Mouse (Mus musculus): ENCODE data around the gene Lhfpl2. TPM values are rescaled to one million over a fixed set of nuclear protein-coding genes. Genes with fewer than 3 reads are reported as not detected.

Lhfpl2 gene
- total RNA-seq, 2 experiments from 2014 or later, result 39.5 to 46.2 TPM

DNA sequence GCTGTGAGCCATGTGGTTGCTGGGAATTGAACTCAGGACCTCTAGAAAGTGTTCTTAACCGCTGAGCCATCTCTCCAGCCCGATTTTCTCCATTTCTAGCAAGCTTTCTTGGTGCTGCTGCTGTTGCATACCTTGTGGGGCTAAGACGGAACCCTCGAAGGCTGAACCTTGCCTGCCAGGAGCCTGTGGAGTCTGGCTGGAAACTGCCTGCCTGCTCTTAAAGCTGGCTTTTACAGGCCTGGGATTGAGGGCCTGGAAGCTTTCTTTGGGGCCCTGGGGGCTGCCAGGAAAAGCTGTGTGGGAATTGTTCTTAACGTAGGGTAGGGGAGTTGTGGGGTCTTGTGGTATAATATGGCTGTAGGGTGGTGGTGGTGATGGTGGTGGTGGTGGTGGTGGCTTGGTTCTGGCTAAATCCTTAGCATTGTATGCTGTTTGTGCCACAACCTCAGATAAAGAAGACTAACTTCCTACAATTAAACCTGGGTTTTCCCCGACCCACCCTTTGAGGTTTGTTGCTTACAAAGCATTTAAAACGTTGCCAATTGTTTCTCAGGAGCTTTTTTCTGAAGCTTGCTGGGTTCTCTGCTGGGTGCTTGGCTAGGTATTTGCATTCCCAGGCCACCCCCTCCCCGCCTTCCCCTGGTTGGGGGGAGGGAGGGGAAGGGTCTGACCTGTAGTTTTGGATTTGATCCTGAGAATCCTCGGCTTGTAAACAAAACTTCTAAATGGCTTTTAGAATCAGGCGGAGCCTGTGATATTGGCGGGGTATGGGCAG is 7.9 kb downstream of the Lhfpl2 start:
- no peak for DNase-seq (ENCODE audit: low spot score in 2 of 2)

GRCm38 (mm10) chr13:94066626-94067275 is 9.2 kb downstream of the Lhfpl2 start:
- no peak for DNase-seq (ENCODE audit: low spot score in 2 of 2)

DNA sequence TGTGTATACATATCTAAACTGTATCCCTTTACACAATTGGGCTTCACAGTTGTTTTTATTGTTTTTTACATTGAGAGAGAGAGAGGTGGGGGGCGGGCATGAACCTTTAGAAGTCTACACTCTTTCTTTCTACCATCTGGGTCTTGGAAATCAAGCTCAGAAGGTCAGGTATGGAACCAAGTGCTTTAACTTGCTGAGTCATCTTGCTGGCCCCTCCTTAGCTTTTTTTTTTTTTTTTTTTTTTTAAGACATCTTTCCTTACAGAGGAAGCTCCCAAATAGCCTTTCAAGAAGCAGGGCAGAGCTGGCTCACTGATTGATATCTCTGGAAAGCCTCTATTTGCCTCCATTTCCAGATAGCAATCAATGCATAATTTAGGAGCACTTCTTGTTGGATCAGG is 10.7 kb downstream of the Lhfpl2 start:
- no peak for DNase-seq (ENCODE audit: low spot score in 2 of 2)

DNA sequence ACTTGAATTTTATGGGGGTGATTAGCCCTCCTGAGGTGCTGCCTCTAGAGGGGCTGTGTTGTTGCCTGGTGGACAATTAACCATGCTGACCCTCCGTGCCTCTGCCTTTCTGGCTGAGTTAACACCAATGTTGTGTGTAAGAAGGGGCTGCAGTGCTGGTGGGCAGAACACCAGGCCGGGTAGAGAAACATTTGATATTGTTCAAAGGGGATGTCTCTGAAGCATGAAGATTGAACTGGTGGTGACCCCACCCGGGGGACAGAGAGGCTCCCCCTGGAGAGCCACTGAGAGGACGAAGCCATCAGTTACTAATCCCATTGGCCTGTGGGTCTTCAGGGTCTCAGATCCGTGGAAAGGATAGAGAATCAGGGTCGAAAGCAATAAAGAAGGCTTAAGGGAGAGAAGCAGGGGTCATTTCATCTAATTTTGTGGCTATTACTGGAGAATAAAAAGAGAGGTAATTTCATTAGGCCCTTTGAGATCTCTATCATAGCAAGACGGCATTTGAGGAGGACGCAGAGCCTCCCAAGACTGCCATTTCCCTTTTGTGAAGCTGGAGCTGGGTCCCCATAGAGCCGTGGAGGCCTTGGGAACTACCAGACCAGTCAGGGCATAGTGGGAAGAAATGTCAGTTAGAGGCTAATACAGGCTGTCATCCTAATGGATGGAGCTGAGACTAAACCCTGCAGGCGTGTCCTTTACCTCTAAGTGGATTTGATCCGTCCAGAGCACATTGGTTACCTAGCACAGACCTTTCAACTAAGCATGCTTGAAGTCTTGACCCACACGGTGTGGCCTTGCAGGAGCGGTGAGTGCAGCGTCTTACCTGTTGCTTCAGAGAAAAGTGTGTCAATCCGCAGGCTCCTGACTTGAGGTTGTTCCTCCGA is 12.1 kb downstream of the Lhfpl2 start:
- no peak for DNase-seq (ENCODE audit: low spot score in 2 of 2)

- DNase-seq (ENCODE audit: low spot score in 2 of 2), result no peak
These were observed 12.7 kb downstream of the Lhfpl2 start for GRCm38 (mm10) chr13:94070308-94070619.

GRCm38 (mm10) chr13:94070927-94071326 is 13.3 kb downstream of the Lhfpl2 start:
- no peak for DNase-seq (ENCODE audit: low spot score in 2 of 2)

DNA sequence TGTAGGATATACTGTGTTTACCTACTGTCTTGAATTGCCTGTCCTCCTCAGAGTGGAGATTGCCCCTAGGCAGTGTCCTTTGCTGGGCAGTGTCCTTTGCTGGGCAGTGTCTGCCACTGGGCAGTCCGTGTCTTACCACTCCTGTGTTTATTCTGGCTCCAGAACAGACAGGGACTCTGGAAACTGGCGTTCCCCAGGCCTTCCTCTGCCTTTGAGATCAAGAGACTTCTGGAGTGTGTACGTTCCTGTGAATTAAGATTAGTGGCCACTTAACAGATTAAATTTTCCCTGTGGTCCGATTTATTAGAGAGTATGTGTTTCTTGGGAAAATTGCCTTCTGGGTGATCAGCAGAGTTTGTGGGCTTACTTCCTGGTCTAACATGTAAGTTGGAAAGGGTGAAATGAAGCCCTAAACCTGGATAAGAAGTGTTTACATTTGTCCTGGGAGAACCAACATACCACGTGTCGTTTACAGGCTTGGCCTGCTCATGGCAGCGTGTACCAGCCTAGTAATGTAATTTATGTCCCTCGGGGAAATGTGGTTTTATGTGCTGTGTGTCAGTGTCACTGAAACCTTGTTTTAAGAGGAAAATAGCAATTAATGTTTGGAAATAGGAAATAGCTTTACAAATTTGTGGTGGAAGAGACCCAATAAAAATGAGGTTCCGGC is 15.6 kb downstream of the Lhfpl2 start:
- no peak for DNase-seq (ENCODE audit: low spot score in 2 of 2)

DNA sequence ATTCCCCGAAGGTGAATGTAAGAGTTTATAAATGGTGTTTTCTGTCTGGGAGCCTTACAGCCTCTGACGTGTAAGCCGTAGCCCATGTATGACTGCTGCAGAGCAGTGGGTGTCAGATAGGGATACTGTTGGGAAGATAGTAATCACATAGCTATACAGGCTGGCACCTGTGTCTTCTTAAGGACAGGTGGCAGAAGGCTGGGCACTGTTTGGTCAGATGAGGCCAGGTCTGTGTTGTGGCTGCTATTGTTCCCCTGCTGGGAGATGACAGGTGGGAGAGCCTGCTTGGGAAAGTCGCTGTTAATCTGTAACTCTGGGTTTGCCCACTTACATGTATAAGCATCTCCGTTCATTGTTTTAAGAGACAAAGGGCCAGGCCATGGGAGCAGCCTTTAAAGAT is 16.1 kb downstream of the Lhfpl2 start:
- no peak for DNase-seq (ENCODE audit: low spot score in 2 of 2)

DNA sequence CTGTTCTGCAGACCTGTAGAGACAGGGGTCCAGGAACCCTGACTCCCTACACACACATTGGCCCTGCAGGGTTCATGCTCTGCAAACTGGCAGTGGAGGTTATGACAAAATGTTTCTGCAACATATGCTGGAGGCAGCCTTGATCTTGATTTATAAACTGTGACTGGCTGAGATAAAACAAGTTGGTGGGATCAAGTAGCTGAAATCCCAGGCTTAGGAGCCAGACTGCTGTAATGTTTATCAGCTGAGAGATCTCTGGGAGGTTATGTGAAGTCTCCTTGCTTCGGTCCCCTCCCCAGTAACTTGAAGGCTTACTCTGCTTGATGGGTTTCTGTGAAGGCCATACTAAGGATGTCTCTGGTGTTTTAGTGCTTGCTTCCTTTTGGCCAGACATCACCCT is 17.6 kb downstream of the Lhfpl2 start:
- DNase-seq (ENCODE audit: low spot score in 2 of 2), result no peak

- DNase-seq (ENCODE audit: low spot score in 2 of 2), result no peak
These were observed 19.8 kb downstream of the Lhfpl2 start for GRCm38 (mm10) chr13:94077136-94078018.

DNA sequence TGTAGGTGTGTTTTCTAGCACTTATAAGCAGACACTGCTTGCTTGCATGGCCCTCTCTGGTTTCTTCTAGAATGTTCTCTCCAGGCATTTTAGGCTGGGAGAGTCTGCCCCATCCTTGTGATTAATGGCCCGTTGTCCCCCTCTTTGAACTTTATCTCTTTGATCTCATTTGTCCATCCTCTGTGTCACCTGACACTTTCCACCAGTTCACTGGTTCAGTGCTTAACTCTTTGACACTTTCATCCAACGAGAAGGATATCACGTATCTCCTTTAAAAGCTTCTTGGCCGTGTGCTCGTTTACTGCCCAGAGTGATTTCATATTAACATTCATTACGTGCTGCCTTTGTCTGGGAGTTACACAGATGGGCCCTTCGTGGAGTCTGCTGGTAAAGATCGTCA is 25.6 kb downstream of the Lhfpl2 start:
- DNase-seq (ENCODE audit: low spot score in 2 of 2), result no peak

GRCm38 (mm10) chr13:94084220-94085126 is 26.9 kb downstream of the Lhfpl2 start:
- DNase-seq (ENCODE audit: low spot score in 2 of 2), result no peak

- no peak for DNase-seq (ENCODE audit: low spot score in 2 of 2)
These were observed 28.7 kb downstream of the Lhfpl2 start for GRCm38 (mm10) chr13:94086090-94086808.

- no peak for DNase-seq (ENCODE audit: low spot score in 2 of 2)
These were observed 29.5 kb downstream of the Lhfpl2 start for GRCm38 (mm10) chr13:94087061-94087460.

DNA sequence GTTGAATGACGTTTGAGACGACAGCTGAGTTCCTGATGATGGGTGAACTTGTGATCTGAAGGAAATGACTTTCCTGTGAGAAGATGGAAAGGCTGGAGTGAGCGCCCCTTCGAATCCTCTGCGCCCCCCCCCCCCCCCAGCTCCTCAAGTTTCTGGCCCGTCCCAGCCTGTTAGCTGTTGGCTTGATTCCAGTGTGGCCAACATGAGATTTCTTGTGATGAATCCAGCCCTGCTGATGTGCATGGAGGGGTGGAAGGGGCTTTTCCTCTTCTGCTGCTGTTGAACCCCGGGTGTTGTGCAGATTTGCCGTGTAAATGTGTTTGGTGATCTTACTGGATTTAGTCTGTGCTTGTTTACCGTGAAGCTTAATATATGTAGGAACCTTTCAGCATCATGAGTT is 31.2 kb downstream of the Lhfpl2 start:
- DNase-seq (ENCODE audit: low spot score in 2 of 2), result no peak

- DNase-seq (ENCODE audit: low spot score in 2 of 2), result no peak
These were observed 31.7 kb downstream of the Lhfpl2 start for GRCm38 (mm10) chr13:94089286-94089685.

DNA sequence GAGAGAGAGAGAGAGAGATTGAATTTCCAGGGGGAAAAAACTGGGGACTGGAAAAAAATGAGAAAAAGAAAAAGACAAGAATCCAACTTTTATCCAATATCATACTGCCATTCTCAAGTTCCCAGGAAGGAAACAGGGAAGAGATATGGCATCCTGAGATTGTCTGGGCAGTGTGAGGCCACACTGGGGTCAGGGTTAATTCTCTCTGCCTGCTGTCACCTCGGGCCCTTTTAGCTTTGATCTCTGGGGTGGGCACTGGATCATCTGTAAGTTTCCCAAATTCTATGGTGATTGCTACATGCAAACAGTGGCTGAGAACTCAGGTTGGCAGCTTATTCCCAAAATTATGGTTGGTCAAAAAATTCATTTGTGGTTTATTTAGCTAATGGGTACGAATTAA is 33.8 kb downstream of the Lhfpl2 start:
- no peak for DNase-seq (ENCODE audit: low spot score in 2 of 2)

DNA sequence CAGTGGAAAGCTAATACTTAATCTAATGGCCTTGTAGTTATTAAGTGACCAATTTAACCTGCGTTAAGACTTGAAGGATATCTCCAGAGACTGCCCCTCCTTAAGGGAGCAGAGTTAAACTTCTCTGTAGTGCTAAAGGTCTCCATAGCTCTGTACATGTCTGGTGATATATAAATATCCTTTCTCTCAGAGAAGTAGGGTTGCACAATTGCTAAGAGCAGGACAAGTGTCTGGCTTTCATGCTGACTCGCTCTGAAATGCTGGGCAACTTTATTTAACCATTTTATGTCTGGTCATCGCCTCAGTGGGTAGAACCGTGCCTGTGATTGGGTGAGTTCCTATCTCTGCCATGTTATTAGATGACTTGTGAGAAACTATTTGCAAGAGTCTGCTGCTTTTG is 36.6 kb downstream of the Lhfpl2 start:
- no peak for DNase-seq (ENCODE audit: low spot score in 2 of 2)

DNA sequence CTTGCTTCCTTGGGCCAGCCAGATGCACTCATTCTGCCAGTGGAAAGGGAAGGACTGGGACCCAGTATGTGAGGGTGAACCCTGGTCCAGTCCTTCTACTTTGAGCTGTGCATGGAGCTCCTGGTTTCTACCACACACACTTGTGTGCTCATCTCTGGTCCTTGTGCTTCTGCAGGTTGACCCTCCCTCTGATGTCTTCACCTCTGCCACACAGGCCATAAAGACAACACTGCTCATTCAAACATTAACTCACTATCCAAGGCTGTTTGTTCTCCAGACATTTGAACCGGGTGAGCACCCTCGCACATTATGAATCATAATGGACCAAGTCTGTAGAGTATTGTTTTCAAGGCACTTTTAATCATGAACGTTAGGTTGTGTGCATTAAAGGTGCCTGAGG is 37.0 kb downstream of the Lhfpl2 start:
- DNase-seq (ENCODE audit: low spot score in 2 of 2), result no peak
